Mouse (Mus musculus) forelimb bud, embryonic 11.5 days (tissue): ENCODE measurements around the gene 4930563M21Rik.
"Not testable (repeated sequence)": the region's sequence is repeated elsewhere in the genome, so short reads cannot be mapped to it uniquely, and the experiment has no call there.

Experiments used
- DNase-seq: peaks from one replicate; pipeline ENCODE4 v3.0.0-alpha.2; 2012; ENCODE audit warnings: low read depth, low spot score

The 4930563M21Rik gene

DNA sequence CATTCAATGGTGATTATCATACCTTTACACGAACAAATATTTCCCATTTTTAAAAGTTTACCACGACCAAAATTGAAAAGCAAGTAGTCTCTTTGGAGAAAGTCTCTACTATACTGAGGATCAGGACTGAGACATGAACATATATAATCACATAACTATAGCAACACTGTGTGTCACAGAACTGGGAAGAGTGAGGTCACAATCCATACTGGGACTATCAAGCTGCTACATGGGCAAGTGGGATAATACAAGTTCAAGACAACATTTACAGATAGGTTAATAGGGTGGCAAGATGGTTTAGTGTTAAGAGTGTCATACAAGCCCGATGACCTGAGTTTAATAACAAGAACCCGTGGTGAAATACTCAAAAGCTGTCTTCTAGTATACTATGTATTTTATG is at the start of gene 4930563M21Rik:
TSS of gene 4930563M21Rik (minus strand) at position 101 of the 400 bp plus-strand sequence.
- no peak for DNase-seq

GRCm38 (mm10) chr9:56056147-56056546 is 45.8 kb upstream of the 4930563M21Rik start:
- no peak for DNase-seq

DNA sequence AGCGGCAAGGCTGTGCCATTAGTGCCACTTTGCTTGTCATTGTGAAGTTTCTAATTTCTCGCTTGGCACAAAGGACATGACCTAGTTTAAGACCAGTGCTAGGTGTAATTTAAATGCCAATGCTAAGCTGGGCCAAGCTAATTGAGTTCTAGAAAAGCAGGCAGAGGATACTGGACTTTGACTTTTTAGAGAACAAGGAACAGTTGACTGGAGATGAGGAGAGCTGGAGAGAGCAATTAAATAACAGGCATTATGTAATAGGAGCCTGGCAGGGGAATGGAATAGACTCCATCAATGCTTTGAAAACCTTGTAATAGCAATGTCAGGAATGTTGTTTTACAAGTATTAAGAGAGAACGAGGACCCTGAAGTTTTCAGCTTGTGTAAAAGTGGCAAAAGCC is 43.4 kb upstream of the 4930563M21Rik start:
- DNase-seq, result no peak

DNA sequence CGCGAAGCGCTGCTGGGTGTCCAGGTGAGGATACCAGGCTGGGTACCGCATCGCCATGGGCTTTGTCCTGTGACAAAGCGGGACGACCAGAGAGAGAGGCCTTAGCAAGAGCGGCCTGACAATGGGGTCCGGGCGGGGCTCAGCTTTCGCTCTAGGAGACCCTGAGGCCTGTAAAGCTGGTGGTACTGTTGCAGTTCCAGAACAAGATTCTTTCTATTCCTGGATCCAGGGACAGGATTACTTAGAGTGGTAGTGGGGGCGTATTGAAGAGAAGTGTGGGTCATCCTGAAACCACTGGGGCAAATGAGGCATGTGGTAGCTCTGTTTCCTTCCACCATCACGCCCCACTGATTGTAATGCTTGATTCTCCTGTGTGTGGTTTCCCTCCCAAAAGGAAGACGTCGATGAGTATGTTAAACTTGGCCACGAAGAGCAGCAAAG is 31.9 kb upstream of the 4930563M21Rik start:
- no peak for DNase-seq

- DNase-seq, result peak; percentile 94
Measured at GRCm38 (mm10) chr9:56041372-56042180, 31.2 kb upstream of the 4930563M21Rik start, which contains the start of gene Rcn2. Gene Rcn2 (plus strand): TSS chr9:56041845.

DNA sequence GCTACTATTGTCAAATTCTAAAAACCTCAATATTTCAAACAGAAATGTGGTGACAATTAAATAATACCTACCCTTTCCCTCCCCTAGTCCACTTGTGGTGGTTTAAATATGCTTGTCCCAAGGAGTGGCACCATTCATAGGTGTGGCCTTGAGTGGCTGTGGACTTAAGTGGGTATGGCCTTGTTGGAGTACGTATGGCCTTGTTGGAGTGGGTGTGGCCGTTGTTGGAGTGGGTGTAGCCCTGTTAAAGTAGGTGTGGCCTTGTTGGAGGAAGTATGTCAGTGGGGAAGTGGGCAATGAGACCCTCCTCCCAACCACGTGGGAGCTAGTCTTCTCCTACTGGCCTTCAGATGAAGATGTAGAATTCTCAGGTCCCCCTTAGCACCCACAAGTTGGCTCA is 21.9 kb upstream of the 4930563M21Rik start:
- no peak for DNase-seq

GRCm38 (mm10) chr9:56027292-56027691 is 16.9 kb upstream of the 4930563M21Rik start:
- DNase-seq, result no peak

DNA sequence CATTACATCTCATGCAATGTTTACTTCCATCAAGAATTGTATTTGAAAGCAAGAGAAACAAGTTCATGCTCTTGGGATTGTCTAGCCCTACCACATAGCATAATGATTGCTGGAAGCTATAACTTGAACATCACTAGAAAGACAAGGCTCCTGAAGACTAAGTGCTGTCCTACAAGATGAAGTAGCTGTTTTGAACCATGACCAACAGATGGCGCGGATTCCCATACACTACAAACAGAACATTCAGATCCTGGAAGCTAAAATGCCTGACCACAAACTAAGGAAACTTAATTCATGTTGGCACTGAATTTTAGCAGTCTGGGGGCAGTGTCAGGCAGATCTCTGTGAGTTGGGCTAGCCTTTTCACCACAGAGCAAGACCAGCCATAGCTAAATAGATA is 14.4 kb upstream of the 4930563M21Rik start:
- DNase-seq, result peak; percentile 23

- not testable (repeated sequence) for DNase-seq
Measured at GRCm38 (mm10) chr9:56004679-56005078, 5.7 kb downstream of the 4930563M21Rik start.

- DNase-seq, result peak; percentile 46
Measured at GRCm38 (mm10) chr9:55946819-55947218, 63.5 kb downstream of the 4930563M21Rik start.

GRCm38 (mm10) chr9:55941356-55941755 is 69.0 kb downstream of the 4930563M21Rik start:
- DNase-seq, result no peak

- DNase-seq, result no peak
Measured at GRCm38 (mm10) chr9:55938618-55938985, 71.7 kb downstream of the 4930563M21Rik start.

DNA sequence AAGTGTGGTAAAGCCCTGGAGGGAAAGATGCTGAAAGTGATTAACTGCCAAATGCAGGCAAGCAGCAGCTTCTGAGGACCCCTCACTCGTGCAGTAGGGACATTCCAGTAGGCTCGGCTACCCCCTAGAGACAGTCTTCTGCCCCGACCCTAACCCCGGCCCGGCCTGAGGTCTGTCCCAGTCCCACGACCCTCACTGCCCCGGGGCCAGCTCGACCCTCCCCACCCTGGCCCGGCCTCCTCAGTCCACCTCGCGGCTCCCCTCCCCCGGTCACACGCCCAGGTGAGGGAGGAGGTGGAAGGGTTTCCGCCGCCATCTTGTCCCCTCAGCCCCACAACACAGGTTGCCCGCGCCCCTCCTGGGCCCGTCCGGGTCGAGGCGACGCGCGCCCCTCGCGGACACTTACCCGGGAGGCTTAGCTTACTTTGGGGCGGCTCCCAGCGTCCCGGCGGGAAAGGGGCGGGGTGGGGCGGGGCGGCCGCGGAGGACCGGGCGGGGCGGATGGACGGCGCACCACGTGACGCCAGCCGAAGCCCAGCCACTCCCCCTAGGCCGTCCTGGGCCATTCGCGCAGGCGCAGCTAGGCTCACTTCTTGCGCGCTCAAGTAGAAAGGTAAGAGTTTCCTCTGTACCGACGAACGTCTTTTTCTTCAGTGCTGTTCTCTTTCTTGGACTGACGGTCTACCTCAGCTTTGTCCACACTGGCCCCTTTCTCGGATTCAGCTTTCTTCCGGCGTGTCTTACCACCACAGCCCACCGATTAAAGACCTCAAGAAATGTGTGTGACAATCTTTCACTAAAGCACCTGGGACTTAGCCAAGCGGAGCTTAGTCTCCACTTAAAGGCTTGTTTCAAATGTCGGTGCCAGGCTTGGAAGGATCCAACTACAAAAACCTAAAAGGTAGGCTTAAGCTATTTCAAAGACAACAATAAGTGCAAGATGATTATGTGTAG is 72.4 kb downstream of the 4930563M21Rik start, which contains the start of gene Scaper:
TSS of gene Scaper (minus strand) at position 456 of the 954 bp plus-strand sequence.
- DNase-seq, result peak; percentile 94

DNA sequence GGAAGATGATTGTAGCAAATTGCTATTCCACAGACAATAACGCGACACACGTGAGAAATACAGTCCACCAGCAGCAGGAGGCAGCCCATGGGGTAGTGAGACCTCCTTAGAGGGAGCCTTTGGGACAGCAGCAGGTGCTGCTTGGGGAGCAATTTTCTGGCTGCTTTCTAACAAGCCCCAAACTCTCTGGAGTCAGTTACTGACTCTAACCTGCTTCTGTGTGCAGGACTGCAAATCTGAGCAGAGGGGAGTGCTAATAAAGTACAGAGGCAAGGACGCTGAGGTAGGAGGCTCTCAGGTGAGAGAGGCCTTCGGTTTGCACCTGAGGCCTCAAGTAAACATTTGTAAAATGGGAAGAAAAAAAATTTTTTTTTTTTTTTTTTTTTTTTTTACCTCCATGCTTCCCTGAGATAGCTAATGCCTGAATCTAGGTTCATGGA is 73.1 kb downstream of the 4930563M21Rik start:
- DNase-seq, result peak; percentile 5

DNA sequence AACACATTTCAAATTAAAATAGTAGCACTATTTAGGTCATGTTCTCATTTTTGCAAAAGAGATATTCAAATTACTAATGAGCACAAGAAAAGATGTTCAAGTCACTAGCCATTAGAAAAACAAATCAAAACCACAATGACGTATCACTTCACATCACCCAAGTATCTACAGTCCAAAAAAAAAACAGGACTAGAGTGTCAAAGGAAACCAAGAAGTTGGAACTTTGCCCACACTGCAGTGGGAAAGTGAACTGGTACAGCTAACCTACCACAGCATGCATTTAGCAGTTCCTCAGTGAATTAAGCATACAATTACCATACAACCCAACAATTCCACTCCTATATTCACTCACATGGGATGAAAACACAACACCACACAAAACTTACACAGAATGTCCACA is 77.9 kb downstream of the 4930563M21Rik start:
- no peak for DNase-seq

- DNase-seq, result peak; percentile 40
Measured at GRCm38 (mm10) chr9:55918579-55918978, 91.8 kb downstream of the 4930563M21Rik start.

DNA sequence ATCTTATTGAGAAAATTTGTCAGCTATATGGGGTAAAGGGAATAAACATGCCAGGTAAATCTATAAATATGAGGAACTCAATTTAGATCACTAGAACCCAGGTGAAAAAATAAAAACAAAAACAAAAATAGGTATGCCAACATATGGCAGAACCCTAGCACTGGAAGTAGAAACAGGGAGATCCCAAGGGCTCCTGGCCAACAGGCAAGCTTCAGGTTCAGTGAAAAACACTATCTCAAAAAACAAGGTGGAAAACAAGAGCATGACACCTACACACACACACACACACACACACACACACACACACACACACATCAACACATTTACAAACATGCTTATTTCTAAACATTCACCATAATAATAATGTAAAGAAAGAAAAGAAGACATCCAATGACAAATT is 93.6 kb downstream of the 4930563M21Rik start:
- no peak for DNase-seq
